Mouse (Mus musculus): ENCODE measurements around the gene Isg20l2. TPM values are rescaled to one million over a fixed set of nuclear protein-coding genes. Genes with fewer than 3 reads are reported as not detected.

Isg20l2 gene
- total and polyA plus RNA-seq, 3 experiments: 6.2 to 10.9 (median 10.6) TPM

DNA sequence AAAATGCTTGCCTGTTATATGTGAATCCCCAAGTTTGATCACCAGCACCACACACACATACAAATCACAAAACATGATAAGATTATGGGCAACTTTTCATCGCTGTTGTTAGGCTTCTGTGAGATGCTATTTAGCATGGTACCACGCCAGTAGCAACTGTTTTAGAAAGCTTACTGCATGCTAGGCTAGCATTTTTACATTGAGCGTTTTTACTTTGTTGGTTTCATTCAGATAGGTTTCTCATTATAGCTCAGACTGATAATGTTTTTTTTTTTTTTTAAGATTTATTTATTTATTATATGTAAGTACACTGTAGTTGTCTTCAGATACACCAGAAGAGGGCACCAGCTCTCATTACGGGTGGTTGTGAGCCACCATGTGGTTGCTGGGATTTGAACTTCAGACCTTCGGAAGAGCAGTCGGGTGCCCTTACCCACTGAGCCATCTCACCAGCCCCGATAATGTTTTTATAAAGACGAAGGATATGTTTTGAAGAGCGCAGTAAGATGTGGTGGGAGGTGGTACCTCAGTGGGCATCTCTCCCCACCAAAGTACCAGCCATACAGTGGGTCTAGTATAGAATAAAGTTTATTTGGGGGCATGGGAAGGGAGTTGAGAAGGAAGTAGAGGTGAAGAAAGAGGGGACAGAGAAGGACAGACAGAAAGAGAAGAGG lies 9.7 kb upstream of the Isg20l2 start:
- 55% methylated on average over 9 of the region's 9 CpGs for WGBS
- H3K9ac ChIP-seq (ENCODE audit: low read depth, low read length): no peak overlapping the region
- no peak for TF ChIP-seq EP300 (IDR thresholded peaks at IDR 0.05; ENCODE audit: insufficient read depth, low read depth, low read length)
- 0 out of 2 replicates have a peak, but pooled peaks have one; percentile 18 for TF ChIP-seq CTCF (IDR thresholded peaks at IDR 0.05)
- no peaks in the 10 kb centered on the region for H3K79me2 ChIP-seq (replicated peaks; ENCODE audit: control insufficient read depth, insufficient read depth, low read length)
- H3K4me3 ChIP-seq: peak overlapping the region; percentile 82
- H3K36me3 ChIP-seq (ENCODE audit: control insufficient read depth, insufficient read depth, low read length): 0 out of 2 replicates have a peak, but pooled peaks cover 2% of the 10 kb centered on the region
- intact Hi-C loops (cut with DNase I): no loop called here
- H3K4me1 ChIP-seq (ENCODE audit: control insufficient read depth, insufficient read depth, low read length): no peaks in the 10 kb centered on the region
- no peaks in the 10 kb centered on the region for H3K27me3 ChIP-seq (ENCODE audit: control insufficient read depth, insufficient read depth, low read length)
- DNase-seq: no peak
- peak overlapping the region; percentile 85; the same call in 1 of the 2 replicates for H3K27ac ChIP-seq

DNA sequence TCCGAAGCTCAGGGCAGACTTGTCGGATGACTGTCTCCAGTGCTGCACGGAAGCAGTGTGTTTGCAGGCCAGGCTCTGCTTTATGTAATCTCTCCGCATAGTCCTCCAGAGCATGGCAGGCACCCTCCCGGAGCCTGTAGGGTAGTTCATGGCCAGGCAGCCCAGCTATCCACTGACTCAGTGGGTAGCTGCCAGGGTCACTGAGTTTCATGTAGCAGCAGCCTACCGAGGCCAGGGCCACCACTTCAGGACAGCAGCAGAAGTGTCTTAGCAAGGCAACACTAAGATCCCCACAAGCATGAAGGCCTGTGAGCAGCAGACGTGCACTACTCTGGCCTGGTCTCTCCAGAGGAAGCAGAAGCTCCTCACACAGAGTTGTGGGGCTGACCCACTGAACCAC lies 5.1 kb upstream of the Isg20l2 start:
- Histone ChIP-seq H3K4me1 (ENCODE audit: control insufficient read depth, insufficient read depth, low read length) (no peaks in the 10 kb centered on the region), H3K9ac (ENCODE audit: low read depth, low read length) (no peak overlapping the region), H3K36me3 (ENCODE audit: control insufficient read depth, insufficient read depth, low read length) (0 out of 2 replicates have a peak, but pooled peaks cover 2% of the 10 kb centered on the region), H3K27ac (no peak overlapping the region), H3K27me3 (ENCODE audit: control insufficient read depth, insufficient read depth, low read length) (no peaks in the 10 kb centered on the region), H3K4me3 (no peak overlapping the region), H3K79me2 (replicated peaks; ENCODE audit: control insufficient read depth, insufficient read depth, low read length) (peaks cover 1% of the 10 kb centered on the region; the same call in 1 of the 2 replicates)
- WGBS: 77% methylated on average over 7 of the region's 7 CpGs
- DNase-seq: no peak
- intact Hi-C loops (cut with DNase I): no loop called here
- TF ChIP-seq CTCF (IDR thresholded peaks at IDR 0.05) (no peak), POLR2A (IDR thresholded peaks at IDR 0.05; ENCODE audit: insufficient read depth, low read depth, low read length) (no peak), EP300 (IDR thresholded peaks at IDR 0.05; ENCODE audit: insufficient read depth, low read depth, low read length) (no peak)

GRCm38 (mm10) chr3:87927452-87927851 lies 2.7 kb upstream of the Isg20l2 start:
- Histone ChIP-seq H3K4me3 (no peak overlapping the region), H3K36me3 (ENCODE audit: control insufficient read depth, insufficient read depth, low read length) (peaks cover 3% of the 10 kb centered on the region; the same call in 1 of the 2 replicates), H3K4me1 (ENCODE audit: control insufficient read depth, insufficient read depth, low read length) (peaks cover 2% of the 10 kb centered on the region; the same call in 1 of the 2 replicates), H3K9ac (ENCODE audit: low read depth, low read length) (no peak overlapping the region), H3K27me3 (ENCODE audit: control insufficient read depth, insufficient read depth, low read length) (no peaks in the 10 kb centered on the region), H3K79me2 (replicated peaks; ENCODE audit: control insufficient read depth, insufficient read depth, low read length) (peaks cover 1% of the 10 kb centered on the region; the same call in 1 of the 2 replicates), H3K27ac (no peak overlapping the region)
- TF ChIP-seq EP300 (IDR thresholded peaks at IDR 0.05; ENCODE audit: insufficient read depth, low read depth, low read length): no peak
- no peak for TF ChIP-seq POLR2A (IDR thresholded peaks at IDR 0.05; ENCODE audit: insufficient read depth, low read depth, low read length)
- DNase-seq: no peak
- intact Hi-C loops (cut with DNase I): no loop called here
- 95% methylated on average over 5 of the region's 5 CpGs for WGBS

- 3% methylated on average over 26 of the region's 26 CpGs for WGBS
- intact Hi-C loops (cut with DNase I): loop anchor here (1.0 kb wide), 1 partner anchor 43 kb away; no protein-coding TSS in a partner anchor
Measured at GRCm38 (mm10) chr3:87929341-87930077, 605 bp upstream of the Isg20l2 start.

DNA sequence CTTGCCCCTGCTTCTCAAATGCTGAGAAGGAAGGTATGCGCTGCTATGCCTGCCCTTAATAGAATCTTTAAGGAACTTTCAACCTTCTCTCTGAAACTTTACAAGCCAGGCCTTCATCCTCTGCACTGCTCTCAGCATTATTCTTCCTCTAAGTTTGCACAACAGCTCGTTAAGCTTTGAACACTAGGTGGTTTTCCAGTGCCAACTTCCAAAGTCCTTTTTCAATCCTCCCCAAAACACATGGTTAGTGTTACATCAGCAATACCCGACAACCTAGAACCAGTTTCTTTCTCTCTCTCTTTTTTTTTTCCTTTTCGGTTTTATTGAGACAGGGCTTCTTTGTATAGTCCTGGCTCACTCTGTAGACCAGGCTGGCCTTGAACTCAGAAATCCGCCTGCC lies 3.9 kb downstream of the Isg20l2 start:
- intact Hi-C loops (cut with DNase I): loop anchor here (2.0 kb wide), 1 partner anchor 137 kb away; no protein-coding TSS in a partner anchor
- Histone ChIP-seq H3K27me3 (ENCODE audit: control insufficient read depth, insufficient read depth, low read length) (no peaks in the 10 kb centered on the region), H3K79me2 (replicated peaks; ENCODE audit: control insufficient read depth, insufficient read depth, low read length) (peaks cover 1% of the 10 kb centered on the region; the same call in 1 of the 2 replicates), H3K27ac (no peak overlapping the region), H3K36me3 (ENCODE audit: control insufficient read depth, insufficient read depth, low read length) (peaks cover 5% of the 10 kb centered on the region), H3K4me1 (ENCODE audit: control insufficient read depth, insufficient read depth, low read length) (peaks cover 2% of the 10 kb centered on the region; the same call in 1 of the 2 replicates), H3K4me3 (no peak overlapping the region), H3K9ac (ENCODE audit: low read depth, low read length) (no peak overlapping the region)
- TF ChIP-seq CTCF (IDR thresholded peaks at IDR 0.05): no peak
- TF ChIP-seq POLR2A (IDR thresholded peaks at IDR 0.05; ENCODE audit: insufficient read depth, low read depth, low read length): no peak
- TF ChIP-seq EP300 (IDR thresholded peaks at IDR 0.05; ENCODE audit: insufficient read depth, low read depth, low read length): no peak
- WGBS: 76% methylated on average over 5 of the region's 5 CpGs
- no peak for DNase-seq

More at GRCm38 (mm10) chr3:87929341-87930077, 605 bp upstream of the Isg20l2 start:
- TF ChIP-seq CTCF (IDR thresholded peaks at IDR 0.05) (no peak), EP300 (IDR thresholded peaks at IDR 0.05; ENCODE audit: insufficient read depth, low read depth, low read length) (no peak), POLR2A (IDR thresholded peaks at IDR 0.05; ENCODE audit: insufficient read depth, low read depth, low read length) (no peak)
- Histone ChIP-seq H3K4me3 (peak overlapping the region; percentile 60), H3K9ac (ENCODE audit: low read depth, low read length) (peak overlapping the region; percentile 79), H3K27ac (peak overlapping the region; percentile 87), H3K79me2 (replicated peaks; ENCODE audit: control insufficient read depth, insufficient read depth, low read length) (peaks cover 1% of the 10 kb centered on the region; the same call in 1 of the 2 replicates), H3K4me1 (ENCODE audit: control insufficient read depth, insufficient read depth, low read length) (peaks cover 2% of the 10 kb centered on the region; the same call in 1 of the 2 replicates), H3K27me3 (ENCODE audit: control insufficient read depth, insufficient read depth, low read length) (no peaks in the 10 kb centered on the region), H3K36me3 (ENCODE audit: control insufficient read depth, insufficient read depth, low read length) (peaks cover 3% of the 10 kb centered on the region)
- DNase-seq: no peak

All from heart, adult 2 months (tissue).